Mouse (Mus musculus): ENCODE data around the gene Gm9833. TPM values are rescaled to one million over a fixed set of nuclear protein-coding genes. Genes with fewer than 3 reads are reported as not detected.

Gm9833 gene
- polyA plus RNA-seq, 1 experiment from 2014 or later = 8.1 TPM

GRCm38 (mm10) chr3:10091616-10092140 lies 3.8 kb downstream of the Gm9833 start:
- ATAC-seq = no peak
- WGBS = 85% methylated on average over 6 of the region's 6 CpGs
- H3K9ac ChIP-seq (replicated peaks) = no peak overlapping the region

GRCm38 (mm10) chr3:10092499-10092898 lies 4.6 kb downstream of the Gm9833 start:
- H3K4me3 ChIP-seq (replicated peaks) = no peak overlapping the region
- no peaks in the 10 kb centered on the region for H3K9me3 ChIP-seq
- H3K9ac ChIP-seq (replicated peaks) = no peak overlapping the region
- H3K27ac ChIP-seq = no peak overlapping the region
- 67% methylated on average over 7 of the region's 7 CpGs for WGBS
- no peak for ATAC-seq
- H3K36me3 ChIP-seq = no peaks in the 10 kb centered on the region
- peaks cover 2% of the 10 kb centered on the region; the same call in 1 of the 2 replicates for H3K27me3 ChIP-seq
- no peaks in the 10 kb centered on the region for H3K4me1 ChIP-seq (replicated peaks)
- H3K4me2 ChIP-seq (replicated peaks) = no peak overlapping the region

More at GRCm38 (mm10) chr3:10091616-10092140, 3.8 kb downstream of the Gm9833 start:
- no peaks in the 10 kb centered on the region for H3K9me3 ChIP-seq
- H3K27ac ChIP-seq = no peak overlapping the region
- H3K4me3 ChIP-seq (replicated peaks) = no peak overlapping the region
- no peaks in the 10 kb centered on the region for H3K4me1 ChIP-seq (replicated peaks)
- no peak overlapping the region for H3K4me2 ChIP-seq (replicated peaks)
- H3K27me3 ChIP-seq = peaks cover 3% of the 10 kb centered on the region; the same call in 1 of the 2 replicates
- H3K36me3 ChIP-seq = no peaks in the 10 kb centered on the region

GRCm38 (mm10) chr3:10092914-10093313 lies 5.0 kb downstream of the Gm9833 start:
- Histone ChIP-seq H3K9ac (replicated peaks) (no peak overlapping the region), H3K36me3 (no peaks in the 10 kb centered on the region), H3K4me1 (replicated peaks) (no peaks in the 10 kb centered on the region), H3K27ac (no peak overlapping the region), H3K9me3 (no peaks in the 10 kb centered on the region), H3K4me2 (replicated peaks) (no peak overlapping the region), H3K4me3 (replicated peaks) (no peak overlapping the region), H3K27me3 (no peaks in the 10 kb centered on the region)
- ATAC-seq = no peak
- 91% methylated on average over 6 of the region's 6 CpGs for WGBS

GRCm38 (mm10) chr3:10095076-10095622 lies 7.2 kb downstream of the Gm9833 start:
- no peak for ATAC-seq
- H3K36me3 ChIP-seq = no peaks in the 10 kb centered on the region
- no peak overlapping the region for H3K9ac ChIP-seq (replicated peaks)
- WGBS = 83% methylated on average over 2 of the region's 2 CpGs
- H3K27me3 ChIP-seq = no peaks in the 10 kb centered on the region
- no peak overlapping the region for H3K27ac ChIP-seq
- no peaks in the 10 kb centered on the region for H3K9me3 ChIP-seq
- H3K4me3 ChIP-seq (replicated peaks) = no peak overlapping the region
- H3K4me1 ChIP-seq (replicated peaks) = no peaks in the 10 kb centered on the region
- H3K4me2 ChIP-seq (replicated peaks) = no peak overlapping the region

- 87% methylated on average over 5 of the region's 5 CpGs for WGBS
- no peaks in the 10 kb centered on the region for H3K9me3 ChIP-seq
- H3K4me2 ChIP-seq (replicated peaks) = no peak overlapping the region
- no peak for ATAC-seq
- no peaks in the 10 kb centered on the region for H3K4me1 ChIP-seq (replicated peaks)
- H3K27me3 ChIP-seq = no peaks in the 10 kb centered on the region
- H3K4me3 ChIP-seq (replicated peaks) = no peak overlapping the region
- H3K27ac ChIP-seq = no peak overlapping the region
- H3K9ac ChIP-seq (replicated peaks) = no peak overlapping the region
- H3K36me3 ChIP-seq = no peaks in the 10 kb centered on the region
Observed at GRCm38 (mm10) chr3:10099756-10100155, 11.8 kb downstream of the Gm9833 start.

- H3K4me1 ChIP-seq (replicated peaks) = no peaks in the 10 kb centered on the region
- H3K36me3 ChIP-seq = no peaks in the 10 kb centered on the region
- H3K4me2 ChIP-seq (replicated peaks) = no peak overlapping the region
- H3K9me3 ChIP-seq = no peaks in the 10 kb centered on the region
- no peak for ATAC-seq
- H3K27me3 ChIP-seq = no peaks in the 10 kb centered on the region
- no peak overlapping the region for H3K27ac ChIP-seq
- WGBS = 93% methylated on average over 2 of the region's 2 CpGs
- H3K4me3 ChIP-seq (replicated peaks) = no peak overlapping the region
- no peak overlapping the region for H3K9ac ChIP-seq (replicated peaks)
Observed at GRCm38 (mm10) chr3:10111570-10111969, 23.7 kb downstream of the Gm9833 start.

- H3K4me2 ChIP-seq (replicated peaks) = no peak overlapping the region
- no peaks in the 10 kb centered on the region for H3K4me1 ChIP-seq (replicated peaks)
- H3K9me3 ChIP-seq = no peaks in the 10 kb centered on the region
- H3K27ac ChIP-seq = no peak overlapping the region
- H3K9ac ChIP-seq (replicated peaks) = no peak overlapping the region
- no peak for ATAC-seq
- H3K4me3 ChIP-seq (replicated peaks) = no peak overlapping the region
- no peaks in the 10 kb centered on the region for H3K36me3 ChIP-seq
- WGBS = 80% methylated on average over 4 of the region's 4 CpGs
- H3K27me3 ChIP-seq = no peaks in the 10 kb centered on the region
Observed at GRCm38 (mm10) chr3:10112196-10112595, 24.3 kb downstream of the Gm9833 start.

GRCm38 (mm10) chr3:10112660-10113059 lies 24.8 kb downstream of the Gm9833 start:
- no peak overlapping the region for H3K27ac ChIP-seq
- H3K27me3 ChIP-seq = no peaks in the 10 kb centered on the region
- no peak overlapping the region for H3K4me2 ChIP-seq (replicated peaks)
- no peaks in the 10 kb centered on the region for H3K9me3 ChIP-seq
- H3K4me1 ChIP-seq (replicated peaks) = no peaks in the 10 kb centered on the region
- no peak for ATAC-seq
- H3K36me3 ChIP-seq = no peaks in the 10 kb centered on the region
- no peak overlapping the region for H3K9ac ChIP-seq (replicated peaks)
- H3K4me3 ChIP-seq (replicated peaks) = no peak overlapping the region
- 56% methylated on average over 2 of the region's 2 CpGs for WGBS

GRCm38 (mm10) chr3:10116531-10116930 lies 28.6 kb downstream of the Gm9833 start:
- no peak overlapping the region for H3K4me2 ChIP-seq (replicated peaks)
- ATAC-seq = no peak
- no peak overlapping the region for H3K9ac ChIP-seq (replicated peaks)
- H3K9me3 ChIP-seq = no peaks in the 10 kb centered on the region
- no peaks in the 10 kb centered on the region for H3K36me3 ChIP-seq
- no peak overlapping the region for H3K4me3 ChIP-seq (replicated peaks)
- H3K27me3 ChIP-seq = no peaks in the 10 kb centered on the region
- no peaks in the 10 kb centered on the region for H3K4me1 ChIP-seq (replicated peaks)
- 91% methylated on average over 12 of the region's 12 CpGs for WGBS
- no peak overlapping the region for H3K27ac ChIP-seq

- no peak overlapping the region for H3K27ac ChIP-seq
- H3K36me3 ChIP-seq = no peaks in the 10 kb centered on the region
- no peaks in the 10 kb centered on the region for H3K4me1 ChIP-seq (replicated peaks)
- H3K9ac ChIP-seq (replicated peaks) = no peak overlapping the region
- no peaks in the 10 kb centered on the region for H3K27me3 ChIP-seq
- no peaks in the 10 kb centered on the region for H3K9me3 ChIP-seq
- ATAC-seq = no peak
- H3K4me2 ChIP-seq (replicated peaks) = no peak overlapping the region
- no peak overlapping the region for H3K4me3 ChIP-seq (replicated peaks)
- WGBS = 92% methylated on average over 9 of the region's 9 CpGs
Observed at GRCm38 (mm10) chr3:10121232-10121631, 33.3 kb downstream of the Gm9833 start.

GRCm38 (mm10) chr3:10121956-10122739 lies 34.2 kb downstream of the Gm9833 start:
- H3K36me3 ChIP-seq = no peaks in the 10 kb centered on the region
- ATAC-seq = no peak
- H3K4me3 ChIP-seq (replicated peaks) = no peak overlapping the region
- WGBS = 78% methylated on average over 6 of the region's 6 CpGs
- H3K27ac ChIP-seq = no peak overlapping the region
- H3K4me2 ChIP-seq (replicated peaks) = no peak overlapping the region
- no peaks in the 10 kb centered on the region for H3K9me3 ChIP-seq
- H3K4me1 ChIP-seq (replicated peaks) = 0 out of 2 replicates have a peak, but pooled peaks cover 4% of the 10 kb centered on the region
- H3K27me3 ChIP-seq = no peaks in the 10 kb centered on the region
- H3K9ac ChIP-seq (replicated peaks) = no peak overlapping the region

- Histone ChIP-seq H3K9me3 (no peaks in the 10 kb centered on the region), H3K4me2 (replicated peaks) (no peak overlapping the region), H3K36me3 (no peaks in the 10 kb centered on the region), H3K27ac (no peak overlapping the region), H3K4me3 (replicated peaks) (no peak overlapping the region), H3K4me1 (replicated peaks) (0 out of 2 replicates have a peak, but pooled peaks cover 4% of the 10 kb centered on the region), H3K27me3 (no peaks in the 10 kb centered on the region), H3K9ac (replicated peaks) (no peak overlapping the region)
- ATAC-seq = no peak
- 84% methylated on average over 1 of the region's 1 CpGs for WGBS
Observed at GRCm38 (mm10) chr3:10123615-10124014, 35.7 kb downstream of the Gm9833 start.

All from midbrain, embryonic 13.5 days (tissue).